In genomic region chr4:72138264-72139080, GRCm38 (mm10) we compare ENCODE assay signal across 12 mouse cellular contexts.
DNase-seq lines count a peak whose midpoint lies in the region; ATAC-seq and TF ChIP-seq lines count a peak whose summit lies in the region.
"Had no signal": no experiment of that assay in that cellular context is flagged by ENCODE, and none has a peak within 500 bp of the region (broad histone marks: within the 10 kb centered on the region; RNA-seq: fewer than 3 reads in every experiment).

No protein-coding gene starts in this region.

- peaks cover 5% of the 10 kb centered on the region for H3K79me2 ChIP-seq in liver, adult 2 months (ENCODE audit: control insufficient read depth, insufficient read depth, low read length)

- H3K4me3 ChIP-seq in forebrain, embryonic 16.5 days (replicated peaks; ENCODE audit: low read length), result no peak overlapping the region
- H3K4me3 ChIP-seq in forebrain, embryonic 10.5 days, result no peak overlapping the region
- no peak overlapping the region for H3K4me3 ChIP-seq in liver, adult 2 months (ENCODE audit: insufficient read depth, low read depth, low read length)
- H3K4me3 ChIP-seq in liver, postnatal 0 days (ENCODE audit: low read depth, low read length), result no peak overlapping the region
- H3K4me3 ChIP-seq in midbrain, embryonic 15.5 days, result no peak overlapping the region
- no peak overlapping the region for H3K4me3 ChIP-seq in liver, embryonic 11.5 days (ENCODE audit: low read depth, low read length)
- H3K4me3 ChIP-seq: limb, embryonic 12.5 days had no signal

- no peaks in the 10 kb centered on the region for H3K27me3 ChIP-seq in forebrain, embryonic 16.5 days (replicated peaks; ENCODE audit: control insufficient read depth, insufficient read depth, low read length)
- no peaks in the 10 kb centered on the region for H3K27me3 ChIP-seq in forebrain, embryonic 10.5 days (ENCODE audit: poor library complexity, severe bottlenecking)
- H3K27me3 ChIP-seq in liver, adult 2 months (ENCODE audit: control insufficient read depth, insufficient read depth, low read length), result no peaks in the 10 kb centered on the region
- H3K27me3 ChIP-seq in liver, postnatal 0 days (ENCODE audit: insufficient read depth, low read length), result no peaks in the 10 kb centered on the region
- H3K27me3 ChIP-seq in midbrain, embryonic 15.5 days (replicated peaks), result no peaks in the 10 kb centered on the region
- no peaks in the 10 kb centered on the region for H3K27me3 ChIP-seq in liver, embryonic 11.5 days (replicated peaks; ENCODE audit: control insufficient read depth, insufficient read depth, low read length)
- H3K27me3 ChIP-seq: limb, embryonic 12.5 days had no signal

- 84% methylated on average over 11 of the region's 11 CpGs for WGBS in forebrain, embryonic 16.5 days
- WGBS in forebrain, embryonic 10.5 days, result 96% methylated on average over 11 of the region's 11 CpGs
- 69% methylated on average over 11 of the region's 11 CpGs for WGBS in liver, adult 2 months
- WGBS in liver, postnatal 0 days (ENCODE audit: insufficient replicate concordance), result 86% methylated on average over 11 of the region's 11 CpGs
- WGBS in midbrain, embryonic 15.5 days, result 91% methylated on average over 11 of the region's 11 CpGs
- WGBS in liver, embryonic 11.5 days, result 95% methylated on average over 11 of the region's 11 CpGs

- H3K4me2 ChIP-seq in forebrain, embryonic 16.5 days (ENCODE audit: low read length), result no peak overlapping the region
- H3K4me2 ChIP-seq in liver, postnatal 0 days (ENCODE audit: low read depth, low read length), result no peak overlapping the region
- no peak overlapping the region for H3K4me2 ChIP-seq in midbrain, embryonic 15.5 days
- H3K4me2 ChIP-seq in liver, embryonic 11.5 days, result no peak overlapping the region
- H3K4me2 ChIP-seq: limb, embryonic 12.5 days had no signal

- no peak overlapping the region for H3K27ac ChIP-seq in forebrain, embryonic 16.5 days (ENCODE audit: low read length)
- H3K27ac ChIP-seq in forebrain, embryonic 10.5 days, result no peak overlapping the region
- H3K27ac ChIP-seq in liver, adult 2 months (replicated peaks; ENCODE audit: insufficient read depth, low read depth, low read length), result no peak overlapping the region
- H3K27ac ChIP-seq in liver, postnatal 0 days (ENCODE audit: low read depth), result no peak overlapping the region
- H3K27ac ChIP-seq in midbrain, embryonic 15.5 days, result no peak overlapping the region
- H3K27ac ChIP-seq in liver, embryonic 11.5 days (ENCODE audit: low read depth, low read length), result no peak overlapping the region
- H3K27ac ChIP-seq: limb, embryonic 12.5 days had no signal

- TF ChIP-seq EP300 in liver, postnatal 0 days (IDR thresholded peaks at IDR 0.05; ENCODE audit: low read depth), result no peak

- no peaks in the 10 kb centered on the region for H3K9me3 ChIP-seq in forebrain, embryonic 16.5 days (ENCODE audit: control insufficient read depth, low read length)
- H3K9me3 ChIP-seq in forebrain, embryonic 10.5 days, result no peaks in the 10 kb centered on the region
- no peaks in the 10 kb centered on the region for H3K9me3 ChIP-seq in liver, postnatal 0 days (ENCODE audit: low read length)
- H3K9me3 ChIP-seq in midbrain, embryonic 15.5 days, result no peaks in the 10 kb centered on the region
- H3K9me3 ChIP-seq in liver, embryonic 11.5 days (ENCODE audit: control insufficient read depth, low read length), result no peaks in the 10 kb centered on the region
- H3K9me3 ChIP-seq: limb, embryonic 12.5 days had no signal

- no peak for DNase-seq in forebrain, embryonic 10.5 days (ENCODE audit: extremely low spot score, low spot score)
- DNase-seq in liver, adult 2 months (ENCODE audit: extremely low read depth, low read depth, low spot score), result peak; percentile 64
- DNase-seq in liver, postnatal 0 days, result no peak
- DNase-seq in gastrocnemius, postnatal 25 days, result peak; percentile 18
- DNase-seq in thymus, postnatal 0 days (ENCODE audit: low spot score), result no peak
- no peak for DNase-seq in liver, embryonic 11.5 days (ENCODE audit: low spot score)
- DNase-seq: cerebellum, adult 2 months; heart, postnatal 36 days; thymus, postnatal 4 days had no signal

- TF ChIP-seq CTCF in liver, adult 2 months (IDR thresholded peaks at IDR 0.05; ENCODE audit: low read depth, low read length), result no peak
- no peak for TF ChIP-seq CTCF in liver, postnatal 0 days (IDR thresholded peaks at IDR 0.05; ENCODE audit: low read depth)

- H3K36me3 ChIP-seq in forebrain, embryonic 16.5 days (ENCODE audit: control insufficient read depth, insufficient read depth), result peaks cover 17% of the 10 kb centered on the region
- H3K36me3 ChIP-seq in forebrain, embryonic 10.5 days (replicated peaks), result peaks cover 100% of the 10 kb centered on the region
- peaks cover 74% of the 10 kb centered on the region for H3K36me3 ChIP-seq in liver, adult 2 months (ENCODE audit: control insufficient read depth, insufficient read depth, low read length)
- peaks cover 29% of the 10 kb centered on the region for H3K36me3 ChIP-seq in liver, postnatal 0 days (replicated peaks; ENCODE audit: insufficient read depth, low read length)
- H3K36me3 ChIP-seq in midbrain, embryonic 15.5 days (replicated peaks), result peaks cover 10% of the 10 kb centered on the region; the same call in 1 of the 2 replicates
- peaks cover 20% of the 10 kb centered on the region for H3K36me3 ChIP-seq in liver, embryonic 11.5 days (ENCODE audit: control insufficient read depth, insufficient read depth, low read length)

- no peak for TF ChIP-seq POLR2A in liver, adult 2 months (IDR thresholded peaks at IDR 0.05; ENCODE audit: extremely low read depth, insufficient read depth, low read length)

- ATAC-seq in forebrain, embryonic 16.5 days, result peak; percentile 45
- no peak for ATAC-seq in liver, postnatal 0 days
- ATAC-seq in midbrain, embryonic 15.5 days (replicated peaks), result peak; percentile 53
- ATAC-seq in liver, embryonic 11.5 days (replicated peaks; ENCODE audit: low FRiP score), result no peak

- H3K4me1 ChIP-seq in forebrain, embryonic 16.5 days (replicated peaks; ENCODE audit: control insufficient read depth, insufficient read depth, low read length), result peaks cover 8% of the 10 kb centered on the region
- peaks cover 3% of the 10 kb centered on the region; the same call in 1 of the 2 replicates for H3K4me1 ChIP-seq in forebrain, embryonic 10.5 days
- peaks cover 8% of the 10 kb centered on the region for H3K4me1 ChIP-seq in liver, adult 2 months (ENCODE audit: control insufficient read depth, insufficient read depth, low read length)
- H3K4me1 ChIP-seq in liver, postnatal 0 days (ENCODE audit: insufficient read depth), result no peaks in the 10 kb centered on the region
- no peaks in the 10 kb centered on the region for H3K4me1 ChIP-seq in midbrain, embryonic 15.5 days
- no peaks in the 10 kb centered on the region for H3K4me1 ChIP-seq in liver, embryonic 11.5 days (replicated peaks; ENCODE audit: control insufficient read depth, insufficient read depth, low read length)
- H3K4me1 ChIP-seq: limb, embryonic 12.5 days had no signal

- H3K9ac ChIP-seq in forebrain, embryonic 16.5 days (replicated peaks; ENCODE audit: low read depth, low read length), result no peak overlapping the region
- H3K9ac ChIP-seq in liver, adult 2 months (ENCODE audit: low read depth, low read length), result no peak overlapping the region
- H3K9ac ChIP-seq in liver, postnatal 0 days (replicated peaks), result no peak overlapping the region
- H3K9ac ChIP-seq in midbrain, embryonic 15.5 days, result no peak overlapping the region
- H3K9ac ChIP-seq in liver, embryonic 11.5 days (ENCODE audit: low read depth, low read length), result no peak overlapping the region
- H3K9ac ChIP-seq: limb, embryonic 12.5 days had no signal

Comparison
In these comparisons a context has a peak if more than half of its experiments do, and no peak if none do; other contexts are left out.
1. DNase-seq: peak in liver, adult 2 months (single experiment) and gastrocnemius, postnatal 25 days (single experiment); none in forebrain, embryonic 10.5 days (single experiment), liver, postnatal 0 days (single experiment), thymus, postnatal 0 days (single experiment) and liver, embryonic 11.5 days (single experiment).
2. ATAC-seq: peak in forebrain, embryonic 16.5 days (single experiment) and midbrain, embryonic 15.5 days (single experiment); none in liver, postnatal 0 days (single experiment) and liver, embryonic 11.5 days (single experiment).